Mouse (Mus musculus): Measurements from ENCODE around the gene 4931440F15Rik. TPM values are rescaled to one million over a fixed set of nuclear protein-coding genes. Genes with fewer than 3 reads are reported as not detected.

The 4931440F15Rik gene
- polyA plus RNA-seq, 1 experiment from 2014 or later = 0.06 TPM

Other genes starting within 250 kb of the 4931440F15Rik start
- gene Rtn4, start 132.7 kb downstream of the 4931440F15Rik start, polyA plus RNA-seq (2015; fragmentation: Nextera tagmentation; extraction: Ambion mirVana) = 57.1 and 63.7 TPM in 2 replicates
- 0.65 and 0.66 TPM in 2 replicates for gene Eml6, start 200.4 kb upstream of the 4931440F15Rik start, polyA plus RNA-seq (2015; fragmentation: Nextera tagmentation; extraction: Ambion mirVana)